Mouse (Mus musculus): ENCODE results near the gene Morc4. TPM values are rescaled to one million over a fixed set of nuclear protein-coding genes. Genes with fewer than 3 reads are reported as not detected.
A peak's percentile ranks its signal among the peaks of the same experiment; 100 is the strongest.

Morc4 gene
- total and polyA plus RNA-seq, 2 experiments from 2014 or later: 5.6 to 6.1 TPM

- ATAC-seq (ENCODE audit: insufficient read depth, low read depth) (no peak), DNase-seq (ENCODE audit: low spot score) (no peak)
- no peaks in the 10 kb centered on the region for H3K27me3 ChIP-seq (ENCODE audit: control insufficient read depth, insufficient read depth, low read length)
- no peak overlapping the region for H3K4me2 ChIP-seq (ENCODE audit: low read depth, low read length)
- 77% methylated on average over 3 of the region's 4 CpGs for WGBS
- no peak overlapping the region for H3K27ac ChIP-seq (ENCODE audit: low read depth)
- H3K9me3 ChIP-seq (replicated peaks; ENCODE audit: control insufficient read depth, low read length): no peaks in the 10 kb centered on the region
- no peaks in the 10 kb centered on the region for H3K36me3 ChIP-seq (replicated peaks; ENCODE audit: control insufficient read depth, insufficient read depth, low read length)
- no peak overlapping the region for H3K9ac ChIP-seq (replicated peaks; ENCODE audit: low read depth, low read length)
- no peak for TF ChIP-seq CTCF (IDR thresholded peaks at IDR 0.05; ENCODE audit: low read depth)
- TF ChIP-seq EP300 (IDR thresholded peaks at IDR 0.05; ENCODE audit: low read depth): no peak
- no peak overlapping the region for H3K4me3 ChIP-seq (ENCODE audit: low read depth, low read length)
- no peaks in the 10 kb centered on the region for H3K4me1 ChIP-seq (ENCODE audit: control insufficient read depth, insufficient read depth)
These were observed 89.9 kb downstream of the Morc4 start for GRCm38 (mm10) chrX:139781563-139781962.

- 41% methylated on average over 3 of the region's 3 CpGs for WGBS
- TF ChIP-seq EP300 (IDR thresholded peaks at IDR 0.05; ENCODE audit: low read depth) (no peak), CTCF (IDR thresholded peaks at IDR 0.05; ENCODE audit: low read depth) (no peak)
These were observed 90.5 kb downstream of the Morc4 start for GRCm38 (mm10) chrX:139780988-139781387.

GRCm38 (mm10) chrX:139779401-139779800 lies 92.1 kb downstream of the Morc4 start:
- DNase-seq (ENCODE audit: low spot score): no peak
- ATAC-seq (ENCODE audit: insufficient read depth, low read depth): no peak
- 58% methylated on average over 5 of the region's 5 CpGs for WGBS
- no peak for TF ChIP-seq EP300 (IDR thresholded peaks at IDR 0.05; ENCODE audit: low read depth)
- no peak for TF ChIP-seq CTCF (IDR thresholded peaks at IDR 0.05; ENCODE audit: low read depth)
- Histone ChIP-seq H3K27me3 (ENCODE audit: control insufficient read depth, insufficient read depth, low read length) (no peaks in the 10 kb centered on the region), H3K27ac (ENCODE audit: low read depth) (no peak overlapping the region), H3K4me1 (ENCODE audit: control insufficient read depth, insufficient read depth) (no peaks in the 10 kb centered on the region), H3K4me2 (ENCODE audit: low read depth, low read length) (no peak overlapping the region), H3K36me3 (replicated peaks; ENCODE audit: control insufficient read depth, insufficient read depth, low read length) (no peaks in the 10 kb centered on the region), H3K9me3 (replicated peaks; ENCODE audit: control insufficient read depth, low read length) (no peaks in the 10 kb centered on the region), H3K9ac (replicated peaks; ENCODE audit: low read depth, low read length) (no peak overlapping the region), H3K4me3 (ENCODE audit: low read depth, low read length) (no peak overlapping the region)

More at GRCm38 (mm10) chrX:139780988-139781387, 90.5 kb downstream of the Morc4 start:
- no peak for ATAC-seq (ENCODE audit: insufficient read depth, low read depth)
- Histone ChIP-seq H3K4me2 (ENCODE audit: low read depth, low read length) (no peak overlapping the region), H3K4me1 (ENCODE audit: control insufficient read depth, insufficient read depth) (no peaks in the 10 kb centered on the region), H3K9ac (replicated peaks; ENCODE audit: low read depth, low read length) (no peak overlapping the region), H3K9me3 (replicated peaks; ENCODE audit: control insufficient read depth, low read length) (no peaks in the 10 kb centered on the region), H3K36me3 (replicated peaks; ENCODE audit: control insufficient read depth, insufficient read depth, low read length) (no peaks in the 10 kb centered on the region), H3K4me3 (ENCODE audit: low read depth, low read length) (no peak overlapping the region), H3K27ac (ENCODE audit: low read depth) (no peak overlapping the region), H3K27me3 (ENCODE audit: control insufficient read depth, insufficient read depth, low read length) (no peaks in the 10 kb centered on the region)
- DNase-seq (ENCODE audit: low spot score): no peak

DNA sequence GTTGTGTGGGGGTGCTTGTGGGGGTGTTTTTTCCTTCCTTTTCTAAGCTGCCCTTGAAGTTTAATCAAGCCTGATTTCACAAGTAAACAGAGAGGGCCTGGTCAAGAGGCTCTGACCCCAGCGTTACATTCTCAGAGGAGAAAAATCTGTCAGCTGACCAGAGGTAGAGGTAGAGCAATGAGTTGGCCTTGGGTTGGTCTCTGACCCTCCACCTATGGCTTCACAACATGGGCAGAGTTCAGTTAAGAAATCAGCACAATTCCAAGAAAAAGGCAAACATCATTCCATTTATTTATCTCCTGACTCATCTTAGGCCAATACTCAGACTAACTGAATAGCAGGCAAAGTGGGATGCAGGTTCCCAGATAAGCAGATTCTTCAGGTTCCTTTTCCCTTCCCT lies 92.6 kb downstream of the Morc4 start:
- 88% methylated on average over 1 of the region's 1 CpGs for WGBS

DNA sequence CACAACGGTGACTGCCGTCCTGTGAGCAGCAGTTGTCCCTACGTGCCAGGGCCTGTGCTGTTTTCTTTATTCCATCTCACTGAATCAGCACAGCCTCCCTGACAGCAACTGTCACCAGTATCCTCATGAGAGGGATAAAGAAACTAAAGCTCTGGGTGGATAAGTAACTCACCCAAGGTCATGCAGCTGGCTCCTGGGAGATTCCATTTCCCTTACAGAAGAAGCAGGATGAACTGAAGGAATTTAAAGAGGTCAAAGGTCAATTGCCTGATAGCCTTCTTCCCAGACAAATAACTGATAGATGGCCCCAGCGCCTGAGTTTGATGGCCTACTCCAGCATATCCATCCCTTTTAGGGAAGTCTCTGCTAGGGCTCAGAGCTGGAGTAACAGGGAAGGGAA lies 94.1 kb downstream of the Morc4 start:
- H3K9ac ChIP-seq (replicated peaks; ENCODE audit: low read depth, low read length): no peak overlapping the region
- no peak overlapping the region for H3K4me3 ChIP-seq (ENCODE audit: low read depth, low read length)
- no peaks in the 10 kb centered on the region for H3K36me3 ChIP-seq (replicated peaks; ENCODE audit: control insufficient read depth, insufficient read depth, low read length)
- no peaks in the 10 kb centered on the region for H3K4me1 ChIP-seq (ENCODE audit: control insufficient read depth, insufficient read depth)
- TF ChIP-seq CTCF (IDR thresholded peaks at IDR 0.05; ENCODE audit: low read depth) (no peak), EP300 (IDR thresholded peaks at IDR 0.05; ENCODE audit: low read depth) (no peak)
- no peak overlapping the region for H3K4me2 ChIP-seq (ENCODE audit: low read depth, low read length)
- no peak for ATAC-seq (ENCODE audit: insufficient read depth, low read depth)
- H3K27me3 ChIP-seq (ENCODE audit: control insufficient read depth, insufficient read depth, low read length): no peaks in the 10 kb centered on the region
- no peak overlapping the region for H3K27ac ChIP-seq (ENCODE audit: low read depth)
- no peak for DNase-seq (ENCODE audit: low spot score)
- WGBS: 53% methylated on average over 4 of the region's 4 CpGs
- no peaks in the 10 kb centered on the region for H3K9me3 ChIP-seq (replicated peaks; ENCODE audit: control insufficient read depth, low read length)

More for the DNA sequence above, 92.6 kb downstream of the Morc4 start:
- DNase-seq (ENCODE audit: low spot score): no peak
- H3K4me1 ChIP-seq (ENCODE audit: control insufficient read depth, insufficient read depth): no peaks in the 10 kb centered on the region
- H3K9ac ChIP-seq (replicated peaks; ENCODE audit: low read depth, low read length): no peak overlapping the region
- H3K4me3 ChIP-seq (ENCODE audit: low read depth, low read length): no peak overlapping the region
- no peak overlapping the region for H3K27ac ChIP-seq (ENCODE audit: low read depth)
- no peak for ATAC-seq (ENCODE audit: insufficient read depth, low read depth)
- no peaks in the 10 kb centered on the region for H3K27me3 ChIP-seq (ENCODE audit: control insufficient read depth, insufficient read depth, low read length)
- TF ChIP-seq CTCF (IDR thresholded peaks at IDR 0.05; ENCODE audit: low read depth) (no peak), EP300 (IDR thresholded peaks at IDR 0.05; ENCODE audit: low read depth) (no peak)
- no peaks in the 10 kb centered on the region for H3K36me3 ChIP-seq (replicated peaks; ENCODE audit: control insufficient read depth, insufficient read depth, low read length)
- no peak overlapping the region for H3K4me2 ChIP-seq (ENCODE audit: low read depth, low read length)
- no peaks in the 10 kb centered on the region for H3K9me3 ChIP-seq (replicated peaks; ENCODE audit: control insufficient read depth, low read length)

DNA sequence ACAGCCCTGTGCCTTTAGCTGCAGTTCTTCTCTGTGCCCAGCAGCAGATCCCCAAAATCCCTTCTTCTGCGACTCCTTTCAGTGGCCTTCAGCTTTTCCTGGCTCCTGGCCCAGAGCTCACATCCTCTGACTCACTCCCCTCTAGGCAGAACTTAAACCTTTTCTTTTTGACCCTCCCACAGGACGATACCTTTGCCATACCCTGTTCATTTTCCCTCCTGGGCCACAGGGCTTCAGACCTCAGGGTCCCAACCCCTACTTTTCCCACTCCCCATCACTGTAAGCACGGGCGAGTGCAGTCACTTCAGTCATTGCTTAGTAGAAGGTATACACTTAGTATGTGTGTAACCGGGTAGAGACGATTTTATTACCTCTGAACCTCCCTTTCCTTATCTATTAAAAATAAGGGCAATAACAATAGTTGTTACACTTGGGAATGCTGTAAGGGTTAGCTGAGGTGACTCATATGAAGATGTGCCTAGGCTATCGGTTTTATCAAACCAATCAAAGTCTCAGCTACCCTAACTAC lies 96.3 kb downstream of the Morc4 start:
- no peaks in the 10 kb centered on the region for H3K36me3 ChIP-seq (replicated peaks; ENCODE audit: control insufficient read depth, insufficient read depth, low read length)
- H3K4me1 ChIP-seq (ENCODE audit: control insufficient read depth, insufficient read depth): no peaks in the 10 kb centered on the region
- H3K27me3 ChIP-seq (ENCODE audit: control insufficient read depth, insufficient read depth, low read length): no peaks in the 10 kb centered on the region
- H3K4me3 ChIP-seq (ENCODE audit: low read depth, low read length): no peak overlapping the region
- H3K9ac ChIP-seq (replicated peaks; ENCODE audit: low read depth, low read length): no peak overlapping the region
- 62% methylated on average over 7 of the region's 7 CpGs for WGBS
- no peak for TF ChIP-seq EP300 (IDR thresholded peaks at IDR 0.05; ENCODE audit: low read depth)
- TF ChIP-seq CTCF (IDR thresholded peaks at IDR 0.05; ENCODE audit: low read depth): no peak
- no peak overlapping the region for H3K27ac ChIP-seq (ENCODE audit: low read depth)
- peak overlapping the region; percentile 47; the same call in 1 of the 2 replicates for H3K4me2 ChIP-seq (ENCODE audit: low read depth, low read length)
- H3K9me3 ChIP-seq (replicated peaks; ENCODE audit: control insufficient read depth, low read length): no peaks in the 10 kb centered on the region
- no peak; the same call in 1 of the 2 replicates for ATAC-seq (ENCODE audit: insufficient read depth, low read depth)
- no peak for DNase-seq (ENCODE audit: low spot score)

Data from heart, postnatal 0 days (tissue).